Mouse (Mus musculus) stomach, postnatal 0 days (tissue): Measurements from ENCODE around the gene Uhmk1.

Source experiments
- CTCF ChIP-seq: IDR thresholded peaks from 2 replicates; pipeline ENCODE4 v1.5.1; 2016; ENCODE audit warnings: antibody characterized with exemption, low read depth, mild to moderate bottlenecking, moderate library complexity
- EP300 ChIP-seq: optimal IDR thresholded peaks from 2 replicates; pipeline ENCODE3; 2016; ENCODE audit warnings: antibody characterized with exemption

- no peak for TF ChIP-seq CTCF
- TF ChIP-seq EP300, result no peak
Measured at GRCm38 (mm10) chr1:170191925-170192324, 23.3 kb downstream of the Uhmk1 start.
